Mouse (Mus musculus) midbrain, embryonic 16.5 days (tissue): ENCODE results near the gene Gm8909. TPM values are rescaled to one million over a fixed set of nuclear protein-coding genes. Genes with fewer than 3 reads are reported as not detected.
"Not testable (repeated sequence)": the region's sequence is repeated elsewhere in the genome, so short reads cannot be mapped to it uniquely, and the experiment has no call there.

Experiments used
- ATAC-seq: fragments of 200-750 bp; cut with Nextera tagmentation; 2 replicates; pipeline ENCODE4 v1.8.0; 2017; ENCODE audit warnings: moderate TSS enrichment
- H3K27ac ChIP-seq: fragments of 300-500 bp; sonication (generic); 2 replicates; pipeline ENCODE4 v1.5.1; 2014; ENCODE audit warnings: mild to moderate bottlenecking, low read length, mixed read lengths
- H3K27me3 ChIP-seq: fragments of 300-500 bp; sonication (generic); 2 replicates; pipeline ENCODE4 v1.6.1; 2014; ENCODE audit warnings: low read depth, low read length, mixed read lengths; ENCODE audit not compliant: control insufficient read depth, insufficient read depth
- H3K36me3 ChIP-seq: fragments of 300-500 bp; sonication (generic); 2 replicates; pipeline ENCODE4 v1.6.1; 2014; ENCODE audit warnings: mild to moderate bottlenecking, low read length, moderate library complexity, mixed read lengths; ENCODE audit not compliant: control insufficient read depth, insufficient read depth
- H3K4me1 ChIP-seq: fragments of 300-500 bp; sonication (generic); 2 replicates; pipeline ENCODE4 v1.6.1; 2014; ENCODE audit warnings: mild to moderate bottlenecking, low read length, mixed read lengths; ENCODE audit not compliant: control insufficient read depth, insufficient read depth
- H3K4me2 ChIP-seq: fragments of 300-500 bp; sonication (generic); 2 replicates; pipeline ENCODE4 v1.6.1; 2014; ENCODE audit warnings: mild to moderate bottlenecking, low read length, mixed read lengths
- H3K4me3 ChIP-seq: fragments of 300-500 bp; sonication (generic); 2 replicates; pipeline ENCODE4 v1.5.1; 2014; ENCODE audit warnings: low read depth, mild to moderate bottlenecking, low read length, moderate library complexity, mixed read lengths
- H3K9ac ChIP-seq: fragments of 300-500 bp; sonication (generic); 2 replicates; pipeline ENCODE4 v1.6.1; 2014; ENCODE audit warnings: low read depth, low read length, mixed read lengths
- H3K9me3 ChIP-seq: fragments of 300-500 bp; sonication (generic); replicated peaks from 2 replicates; pipeline ENCODE4 v1.6.1; 2014; ENCODE audit warnings: mild to moderate bottlenecking, low read length, mixed read lengths; ENCODE audit not compliant: control insufficient read depth, poor library complexity, severe bottlenecking
- WGBS: fragments of 180-500 bp; shearing (Covaris S2); extraction: QIAGEN DNeasy Blood & Tissue Kit; methylation state at CpG from one replicate; pipeline ENCODE4 v1.1.7; 2014; 5-methylcytosine and 5-hydroxymethylcytosine counted together
- polyA plus RNA-seq: library from polyadenylated mRNA; unstranded; fragments of >200 nt; fragmentation: Nextera tagmentation; extraction: Ambion mirVana; gene quantifications from 2 replicates; pipeline ENCODE4 v1.2.1, GENCODE M21; 2015

Gm8909 gene
- polyA plus RNA-seq, 1 experiment from 2014 or later: not detected

- not testable (repeated sequence) for H3K36me3 ChIP-seq, H3K4me2 ChIP-seq, ATAC-seq, H3K27ac ChIP-seq, H3K4me1 ChIP-seq, H3K9ac ChIP-seq, H3K4me3 ChIP-seq, H3K27me3 ChIP-seq, H3K9me3 ChIP-seq
- 13% methylated on average over 24 of the region's 28 CpGs for WGBS
These were observed 39.1 kb downstream of the Gm8909 start, which contains the start of gene Gm7030 for GRCm38 (mm10) chr17:36128968-36129817. Gene Gm7030 (minus strand): TSS chr17:36129425.

- H3K9ac ChIP-seq, H3K36me3 ChIP-seq, H3K4me2 ChIP-seq, H3K9me3 ChIP-seq, H3K27ac ChIP-seq, H3K4me3 ChIP-seq, ATAC-seq, H3K4me1 ChIP-seq, H3K27me3 ChIP-seq: not testable (repeated sequence)
- 56% methylated on average over 10 of the region's 13 CpGs for WGBS
These were observed 39.8 kb downstream of the Gm8909 start for GRCm38 (mm10) chr17:36128525-36128924.

GRCm38 (mm10) chr17:36124111-36124510 is 44.2 kb downstream of the Gm8909 start:
- H3K27me3 ChIP-seq: peaks cover 12% of the 10 kb centered on the region
- WGBS: 77% methylated on average over 3 of the region's 3 CpGs
- not testable (repeated sequence) for H3K9me3 ChIP-seq, H3K9ac ChIP-seq, H3K4me1 ChIP-seq, H3K27ac ChIP-seq, H3K4me3 ChIP-seq, ATAC-seq, H3K36me3 ChIP-seq, H3K4me2 ChIP-seq

DNA sequence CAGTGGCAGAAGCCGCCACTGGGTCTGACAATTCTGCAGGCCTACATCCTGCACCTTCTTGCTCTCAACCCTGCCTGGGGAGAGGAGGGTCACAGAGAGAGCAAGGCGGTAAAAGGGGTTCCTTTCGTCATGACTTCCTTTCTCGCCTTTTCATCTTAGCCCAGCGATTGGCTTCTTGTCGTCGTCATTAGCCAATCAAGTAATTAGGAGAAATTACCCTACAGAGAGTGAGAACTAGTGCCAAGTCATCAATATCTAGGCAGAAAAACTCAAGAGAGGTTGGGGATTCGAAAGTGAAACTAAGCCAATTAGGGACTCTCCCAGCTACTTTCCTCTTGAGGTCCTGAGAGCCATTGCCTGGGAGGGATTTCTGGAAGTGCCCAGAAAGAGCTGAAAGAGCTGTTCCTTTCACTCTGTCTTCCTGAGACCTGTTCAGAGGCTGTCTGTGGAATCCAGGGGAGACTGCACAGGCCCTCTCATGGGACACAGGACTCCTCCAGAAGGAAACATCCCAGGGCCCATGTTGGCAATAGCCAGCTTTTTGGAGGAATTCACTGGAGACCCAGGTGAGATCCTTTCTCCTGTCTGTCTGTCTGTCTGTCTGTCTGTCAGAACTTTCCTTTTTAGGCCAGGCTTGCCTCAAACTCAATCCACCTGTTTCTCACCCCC is 46.9 kb downstream of the Gm8909 start, which contains the start of gene Gm19684:
Gm19684 (plus strand) TSS at position 327 of the 669 bp plus-strand sequence.
- peaks cover 14% of the 10 kb centered on the region for H3K27me3 ChIP-seq
- not testable (repeated sequence) for H3K9ac ChIP-seq, H3K36me3 ChIP-seq, H3K4me3 ChIP-seq, H3K27ac ChIP-seq, H3K4me1 ChIP-seq, H3K9me3 ChIP-seq
- 6% methylated on average over 8 of the region's 8 CpGs for WGBS
- H3K4me2 ChIP-seq: peak within 1 kb of the TSS; percentile 42
- 0 out of 2 replicates have a peak, but pooled peaks have one; percentile 5 for ATAC-seq

DNA sequence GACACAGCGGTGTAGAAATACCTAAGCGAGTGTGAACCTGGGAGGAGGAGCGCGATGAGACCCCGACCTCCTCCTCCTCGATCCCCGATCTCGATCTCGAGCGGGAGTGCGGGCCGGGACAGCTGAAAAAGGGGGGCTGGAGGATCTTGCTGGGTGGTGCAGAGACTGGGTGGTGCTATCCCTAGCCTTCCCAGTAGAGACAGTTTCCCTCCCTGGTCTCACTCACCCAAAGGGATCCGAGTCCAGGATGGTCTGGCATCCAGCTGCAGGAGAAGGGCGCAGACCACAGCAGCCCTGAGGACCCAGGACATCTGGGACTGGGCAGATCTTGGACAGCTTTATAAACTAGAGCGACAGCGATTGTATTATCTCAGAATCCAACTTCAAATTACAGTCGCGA is 47.5 kb downstream of the Gm8909 start:
- WGBS: 29% methylated on average over 18 of the region's 18 CpGs

GRCm38 (mm10) chr17:36116545-36116944 is 51.8 kb downstream of the Gm8909 start:
- not testable (repeated sequence) for H3K4me2 ChIP-seq, H3K27ac ChIP-seq, H3K27me3 ChIP-seq, H3K4me3 ChIP-seq, H3K9ac ChIP-seq, H3K4me1 ChIP-seq, H3K9me3 ChIP-seq, H3K36me3 ChIP-seq
- peak; percentile 57; the same call in 1 of the 2 replicates for ATAC-seq
- WGBS: 13% methylated on average over 3 of the region's 3 CpGs

More for the DNA sequence above, 47.5 kb downstream of the Gm8909 start:
- H3K27me3 ChIP-seq: peaks cover 14% of the 10 kb centered on the region
- H3K4me2 ChIP-seq, H3K4me3 ChIP-seq, H3K9me3 ChIP-seq, H3K27ac ChIP-seq, H3K4me1 ChIP-seq, H3K9ac ChIP-seq, H3K36me3 ChIP-seq, ATAC-seq: not testable (repeated sequence)

Other genes with a start within 250 kb of the Gm8909 start
- gene Abcf1, start 198.8 kb downstream of the Gm8909 start, polyA plus RNA-seq: 90.7 and 93.8 TPM in 2 replicates
- 63.3 and 66.8 TPM in 2 replicates for gene Gnl1, start 188.7 kb downstream of the Gm8909 start, polyA plus RNA-seq
- 102 and 107 TPM in 2 replicates for gene Prr3, start 188.3 kb downstream of the Gm8909 start, polyA plus RNA-seq
- gene H2-T24, start 148.0 kb downstream of the Gm8909 start, polyA plus RNA-seq: 8.0 and 8.8 TPM in 2 replicates
- 4.1 and 4.8 TPM in 2 replicates for gene H2-T23, start 135.7 kb downstream of the Gm8909 start, polyA plus RNA-seq
- gene H2-T22, start 125.8 kb downstream of the Gm8909 start, polyA plus RNA-seq: 5.3 and 6.2 TPM in 2 replicates
- gene Gm6034, start 125.6 kb downstream of the Gm8909 start, polyA plus RNA-seq: not detected in 2 replicates
- not detected in 2 replicates for gene Gm11127, start 110.2 kb downstream of the Gm8909 start, polyA plus RNA-seq
- gene Gm19684, start 46.9 kb downstream of the Gm8909 start, polyA plus RNA-seq: not detected in 2 replicates
- gene Gm7030, start 39.1 kb downstream of the Gm8909 start, polyA plus RNA-seq: not detected in 2 replicates
- gene H2-T3, start 21.8 kb upstream of the Gm8909 start, polyA plus RNA-seq: not detected in 2 replicates
- 122 and 135 TPM in 2 replicates for gene Rpp21, start 89.5 kb upstream of the Gm8909 start, polyA plus RNA-seq
- gene Trim39, start 103.7 kb upstream of the Gm8909 start, polyA plus RNA-seq: 26.2 and 28.6 TPM in 2 replicates
- 0.25 and 0.33 TPM in 2 replicates for gene H2-M10.2, start 118.0 kb upstream of the Gm8909 start, polyA plus RNA-seq
- gene H2-M10.1, start 157.6 kb upstream of the Gm8909 start, polyA plus RNA-seq: not detected in 2 replicates
- gene H2-M10.3, start 199.9 kb upstream of the Gm8909 start, polyA plus RNA-seq: not detected in 2 replicates